Mouse (Mus musculus) heart, adult 8-10 months (tissue): ENCODE results near the gene Kcnma1. TPM values are rescaled to one million over a fixed set of nuclear protein-coding genes. Genes with fewer than 3 reads are reported as not detected.

ENCODE experiments used
- DNase-seq: peaks from one replicate; pipeline ENCODE4 v3.0.0; 2022; ENCODE audit warnings: low spot score
- total RNA-seq, 4 experiments: library from RNA; stranded (reverse); gene quantifications; 2 replicates each; pipeline ENCODE4 v1.2.4; 2022

The Kcnma1 gene
- 1 to 10 TPM in 1 of 4 experiments, under 1 TPM in 3; 0.63 to 1.4 (median 0.88) TPM for total RNA-seq

DNA sequence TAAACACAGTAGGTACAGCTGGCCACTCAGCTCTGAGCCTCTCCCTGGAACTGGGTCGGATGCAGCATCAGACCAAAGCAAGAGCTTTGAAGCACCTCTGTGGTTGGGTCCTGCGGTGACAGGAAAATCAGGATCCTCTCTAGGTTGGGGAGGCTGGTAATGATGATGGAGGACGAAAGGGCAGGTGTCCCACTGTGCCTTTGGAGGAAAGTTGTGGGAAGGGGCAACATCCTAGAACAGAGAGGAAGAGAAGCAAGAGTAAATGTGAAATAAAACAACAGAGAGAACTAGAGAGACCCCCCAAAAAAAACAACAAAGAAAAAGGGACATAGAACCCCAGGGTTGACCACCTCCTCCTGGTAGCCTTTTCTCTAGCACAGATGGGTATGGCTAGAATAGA lies at the start of gene Kcnma1:
Gene Kcnma1, minus strand, starts transcription at position 101 of the 400 bp plus-strand sequence.
- DNase-seq = no peak

DNA sequence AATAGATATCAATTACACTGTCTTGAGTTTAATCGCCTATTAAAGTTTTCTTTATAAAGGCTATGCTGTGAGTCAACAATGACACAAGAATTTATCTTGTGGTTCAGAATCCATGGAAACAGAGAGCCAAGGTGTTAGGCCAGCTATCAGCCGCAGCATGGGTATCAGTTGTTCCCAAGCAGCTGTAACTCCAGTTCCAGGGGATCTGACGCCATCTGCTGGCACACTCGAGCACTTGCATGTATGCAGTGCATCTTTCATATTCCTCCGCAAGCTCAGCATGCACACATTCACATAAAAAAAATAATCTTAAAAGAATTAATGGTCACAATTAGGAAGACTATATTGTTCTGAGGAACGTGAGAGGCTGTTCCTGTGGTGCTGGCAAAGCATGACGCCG lies 45.5 kb upstream of the Kcnma1 start:
- no peak for DNase-seq

DNA sequence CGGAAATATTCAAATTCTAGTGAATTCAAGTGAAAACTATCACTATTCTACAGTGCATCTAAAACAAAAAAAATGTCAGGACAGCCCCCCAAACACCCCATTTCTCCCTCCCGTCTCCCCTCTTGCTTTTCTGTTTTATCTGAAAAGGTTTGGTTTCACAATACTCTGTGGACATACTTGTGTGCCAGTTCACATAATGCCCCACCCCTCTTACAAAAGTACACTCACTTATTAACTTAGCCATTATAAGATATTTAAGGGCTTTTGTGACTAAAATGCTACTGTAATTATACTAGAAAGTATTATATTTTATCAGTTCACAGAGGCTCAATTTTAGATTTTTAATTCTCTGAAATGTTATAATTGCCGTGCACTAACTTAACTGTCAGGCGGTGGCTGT lies 45.0 kb upstream of the Kcnma1 start:
- DNase-seq = no peak

DNA sequence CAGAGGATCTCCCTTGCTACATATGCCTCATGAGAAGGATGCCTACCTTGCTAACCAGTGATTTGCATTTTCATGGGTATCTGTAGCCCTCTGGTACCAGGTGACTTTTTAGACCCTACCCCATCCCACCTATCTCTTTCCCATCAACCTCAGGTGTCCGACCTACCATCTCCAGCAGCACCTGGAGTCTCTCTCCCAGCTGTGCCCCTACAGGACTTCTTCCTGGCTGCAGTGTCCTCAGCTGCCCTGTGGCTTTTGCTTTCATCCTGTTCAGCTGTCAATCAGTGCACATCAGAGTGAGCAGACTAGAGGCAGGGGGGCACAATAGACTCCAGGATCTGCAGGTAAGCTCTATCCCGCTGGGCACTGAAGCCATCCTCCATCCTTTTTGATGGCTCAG lies 37.5 kb upstream of the Kcnma1 start:
- DNase-seq = no peak

DNA sequence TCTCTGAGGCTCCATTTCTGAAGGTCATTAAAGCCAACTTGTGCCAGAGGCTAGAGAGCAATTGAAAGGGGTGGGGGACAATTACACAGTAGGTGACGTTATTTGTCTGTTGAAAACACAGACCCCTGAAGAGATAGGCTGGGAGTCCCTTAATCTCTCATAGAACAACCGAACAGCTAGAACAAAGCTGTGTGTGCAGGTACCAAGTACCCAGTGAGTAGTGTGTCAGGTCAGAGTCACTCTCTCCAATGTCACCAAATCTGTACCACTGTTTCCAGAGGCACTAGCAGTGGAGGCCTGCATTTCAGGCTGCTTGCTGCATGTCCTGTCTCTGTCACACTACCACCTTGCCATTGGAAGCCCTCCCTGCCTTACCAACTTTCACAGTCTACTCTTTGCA lies 22.3 kb upstream of the Kcnma1 start:
- DNase-seq = no peak

DNA sequence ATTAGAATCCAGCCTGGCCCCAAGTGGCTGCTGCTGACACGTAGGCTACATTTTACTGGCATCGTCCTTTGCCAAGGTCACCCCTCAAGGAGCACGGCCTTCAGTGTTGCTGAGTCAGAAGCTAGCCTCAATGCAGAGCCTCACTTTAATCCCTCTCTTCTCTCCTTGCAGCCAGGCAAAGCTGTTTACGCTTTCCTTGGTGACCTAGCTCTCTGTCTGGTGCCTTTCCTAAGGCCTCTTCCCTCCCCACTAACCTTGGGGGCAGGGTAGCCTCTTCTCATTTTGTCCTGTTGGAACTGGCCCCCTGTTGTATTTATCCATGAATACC lies 21.9 kb upstream of the Kcnma1 start:
- DNase-seq = no peak

DNA sequence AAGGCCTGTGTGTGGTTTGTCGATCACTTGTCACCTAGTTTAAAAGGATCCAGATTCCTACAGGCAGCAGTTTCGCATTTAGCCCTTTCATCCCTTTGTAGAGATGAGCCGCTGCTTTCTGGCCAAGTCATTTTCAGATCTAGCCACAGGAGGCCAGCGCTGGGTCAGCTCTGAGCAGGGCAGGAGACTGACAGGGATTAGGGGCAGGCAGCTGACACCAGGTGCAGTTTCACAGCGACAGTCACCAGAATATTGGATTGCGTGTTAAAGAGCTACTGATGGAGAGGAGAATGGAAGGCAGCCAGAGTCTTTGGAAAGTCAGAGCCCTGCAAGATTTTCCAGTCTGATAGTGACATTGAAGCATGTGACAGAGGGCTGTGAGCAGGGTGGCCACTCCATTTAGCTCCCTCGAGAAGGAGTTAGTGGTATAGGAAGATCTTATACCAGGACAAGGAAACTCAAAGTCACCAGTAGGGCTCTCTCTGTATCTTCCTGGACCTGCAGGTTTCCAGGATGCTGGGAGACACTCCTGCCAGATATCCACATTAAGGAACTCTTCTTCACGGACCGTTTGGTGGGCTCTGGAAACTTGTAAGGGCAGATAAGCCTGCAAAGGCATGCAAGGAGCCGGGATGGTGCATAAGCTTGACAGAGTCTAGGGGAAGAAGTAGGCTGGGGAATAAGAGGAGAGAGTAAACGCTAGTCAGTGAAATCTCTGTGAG lies 21.4 kb upstream of the Kcnma1 start:
- DNase-seq = no peak

DNA sequence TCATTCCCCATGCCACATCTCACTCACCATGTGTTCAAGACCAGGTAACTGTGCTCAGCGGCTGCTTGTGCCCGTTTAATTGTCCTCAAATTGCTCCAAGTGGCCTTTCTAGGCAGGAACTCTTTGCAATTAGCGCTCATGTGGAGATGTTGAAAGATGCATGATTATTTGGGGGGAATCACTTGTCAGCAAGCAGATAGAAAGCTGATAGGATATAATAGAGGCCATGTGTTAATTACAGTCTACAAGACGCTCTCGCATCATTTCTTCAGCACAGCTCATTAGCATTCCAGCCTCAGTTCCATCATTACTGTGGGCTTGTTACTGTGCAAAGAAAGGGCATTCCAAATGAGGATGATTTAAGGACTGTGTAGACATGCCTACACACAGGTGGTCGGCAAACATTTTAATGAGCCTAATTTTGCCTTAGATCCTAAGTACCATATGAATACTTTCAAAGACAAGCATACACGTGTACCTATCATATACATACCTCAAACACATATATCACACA lies 18.6 kb upstream of the Kcnma1 start:
- no peak for DNase-seq

DNA sequence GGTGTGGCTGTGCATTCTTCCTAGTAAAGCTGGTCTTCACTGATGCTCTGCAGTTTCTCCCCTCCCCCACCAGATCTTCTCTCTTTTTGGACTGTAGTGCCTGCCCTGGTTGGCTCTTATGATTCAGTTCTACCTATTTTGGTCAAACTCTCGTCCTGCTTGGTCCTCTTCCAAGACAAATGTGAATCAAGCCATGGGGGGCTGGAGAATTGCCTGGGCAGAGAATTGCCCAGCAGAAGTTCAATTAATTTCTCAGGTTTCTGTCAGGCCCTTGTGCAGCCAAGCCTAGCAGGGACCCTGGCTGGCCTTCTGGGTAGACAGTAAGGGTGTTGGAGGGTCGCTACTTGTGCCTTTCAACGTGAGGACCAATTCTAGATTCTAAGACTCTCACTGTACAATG lies 17.9 kb upstream of the Kcnma1 start:
- DNase-seq = no peak

DNA sequence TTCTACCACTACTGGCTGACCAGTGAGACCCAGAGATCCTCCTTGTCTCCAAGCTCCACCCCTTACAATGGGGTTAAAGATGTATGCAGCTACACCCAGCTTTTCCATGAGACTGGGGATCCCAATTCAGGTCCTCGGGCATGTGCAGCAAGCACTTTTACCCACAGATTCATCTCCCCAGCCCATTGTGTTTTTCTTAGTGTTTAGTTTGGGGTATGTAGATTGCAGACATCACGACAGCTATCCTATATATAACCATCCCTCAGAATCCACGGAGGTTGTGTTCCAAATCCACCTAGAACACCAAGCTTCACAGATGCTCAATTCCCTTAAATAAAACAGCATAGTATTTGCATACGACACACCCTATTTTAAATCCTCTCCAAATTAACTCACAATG lies 6.4 kb upstream of the Kcnma1 start:
- no peak for DNase-seq

DNA sequence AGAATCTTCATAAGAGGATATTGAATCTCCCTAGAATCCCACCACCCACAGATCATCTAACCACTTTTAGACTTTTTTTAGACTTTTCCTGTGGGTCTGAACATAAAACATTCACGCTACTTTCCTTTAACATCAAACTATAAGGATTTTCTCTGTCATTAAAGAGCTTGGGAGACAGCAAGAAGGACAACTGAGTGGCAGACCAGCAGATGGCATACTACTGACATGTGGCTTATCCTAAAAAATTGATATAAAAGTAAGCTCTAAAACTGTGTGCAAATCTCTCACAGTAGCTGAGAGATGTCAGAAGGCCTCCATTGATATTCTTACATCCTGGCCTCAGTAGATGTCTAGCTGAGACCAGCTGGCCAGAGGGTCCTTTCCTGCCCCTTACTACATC lies 4.3 kb downstream of the Kcnma1 start:
- DNase-seq = no peak

DNA sequence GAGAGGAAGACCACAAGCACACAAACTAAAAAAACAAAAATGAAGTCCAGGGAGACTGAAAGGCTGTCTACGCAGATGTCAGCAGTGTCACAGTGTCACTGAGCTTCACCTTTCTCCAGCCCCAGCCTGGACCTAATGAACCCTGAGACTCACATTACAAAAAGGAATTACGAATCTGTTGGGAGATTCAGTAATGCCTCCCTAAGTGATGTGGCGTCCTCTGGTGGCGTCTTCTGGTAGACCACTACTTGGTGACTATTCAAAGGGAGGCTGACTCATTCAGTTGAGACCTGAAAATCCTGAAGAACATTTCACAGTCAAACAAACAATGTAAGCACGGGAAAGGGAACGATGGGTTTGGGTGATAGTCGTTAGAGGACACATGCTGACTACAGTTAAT lies 6.0 kb downstream of the Kcnma1 start:
- DNase-seq = peak; percentile 54

DNA sequence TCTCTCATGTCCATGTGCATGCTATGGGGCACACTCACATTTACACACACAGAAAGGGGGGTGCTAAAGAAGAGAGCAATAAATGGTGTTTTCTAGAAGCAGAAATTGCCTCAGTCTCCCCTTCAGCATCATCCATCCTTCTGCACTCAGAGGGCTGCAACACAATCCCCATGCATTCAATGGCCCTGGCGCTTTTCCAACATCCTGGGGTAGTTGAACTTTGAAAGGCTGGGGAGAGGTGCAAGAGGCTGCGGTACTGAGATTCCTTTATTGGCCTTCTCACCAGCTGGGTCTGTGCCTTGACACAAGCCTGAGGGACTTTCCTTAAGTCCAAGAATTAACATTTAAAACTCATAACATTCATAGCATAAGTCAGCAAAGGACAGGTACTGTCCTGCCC lies 8.0 kb downstream of the Kcnma1 start:
- DNase-seq = no peak

DNA sequence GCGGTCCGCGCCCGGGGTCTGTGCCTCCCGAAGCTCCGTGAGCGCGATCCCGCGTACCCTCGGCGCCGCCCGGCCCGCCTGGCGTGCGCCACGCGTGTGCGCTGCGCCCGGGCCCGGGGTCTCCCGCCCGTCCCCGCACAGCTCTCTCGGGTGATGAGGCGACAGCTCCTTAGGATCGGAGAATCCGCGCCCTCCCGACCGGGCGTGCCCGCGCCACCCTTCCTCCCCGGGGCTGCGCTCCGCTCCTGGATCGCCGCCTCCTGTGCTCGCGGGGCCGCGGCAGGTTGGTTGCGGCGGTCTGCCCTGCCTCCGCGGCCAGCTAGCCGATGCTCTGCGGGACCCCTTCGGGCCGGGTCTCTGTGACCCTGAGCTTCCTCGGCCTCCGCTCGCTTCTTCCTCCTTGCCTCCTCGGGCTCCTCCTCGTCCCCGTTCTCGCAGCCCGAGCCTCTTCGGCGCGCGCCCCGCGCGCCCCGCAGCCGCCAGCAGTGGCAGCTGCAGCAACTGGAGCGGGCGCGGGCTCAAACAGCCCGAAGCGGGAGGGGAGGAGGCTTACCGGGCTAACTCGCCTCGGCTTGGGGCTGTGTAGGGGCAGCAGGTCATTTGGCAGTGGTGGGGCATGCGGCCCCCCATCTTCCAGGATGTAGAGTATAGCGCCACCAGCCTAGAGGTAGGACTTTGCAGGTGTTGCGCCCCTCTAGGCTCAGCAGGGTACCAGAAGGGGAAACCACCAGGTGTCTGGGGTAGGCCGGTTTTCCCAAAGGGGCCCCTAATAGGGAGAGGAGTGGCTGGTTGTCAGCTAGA lies 9.6 kb downstream of the Kcnma1 start:
- DNase-seq = no peak

DNA sequence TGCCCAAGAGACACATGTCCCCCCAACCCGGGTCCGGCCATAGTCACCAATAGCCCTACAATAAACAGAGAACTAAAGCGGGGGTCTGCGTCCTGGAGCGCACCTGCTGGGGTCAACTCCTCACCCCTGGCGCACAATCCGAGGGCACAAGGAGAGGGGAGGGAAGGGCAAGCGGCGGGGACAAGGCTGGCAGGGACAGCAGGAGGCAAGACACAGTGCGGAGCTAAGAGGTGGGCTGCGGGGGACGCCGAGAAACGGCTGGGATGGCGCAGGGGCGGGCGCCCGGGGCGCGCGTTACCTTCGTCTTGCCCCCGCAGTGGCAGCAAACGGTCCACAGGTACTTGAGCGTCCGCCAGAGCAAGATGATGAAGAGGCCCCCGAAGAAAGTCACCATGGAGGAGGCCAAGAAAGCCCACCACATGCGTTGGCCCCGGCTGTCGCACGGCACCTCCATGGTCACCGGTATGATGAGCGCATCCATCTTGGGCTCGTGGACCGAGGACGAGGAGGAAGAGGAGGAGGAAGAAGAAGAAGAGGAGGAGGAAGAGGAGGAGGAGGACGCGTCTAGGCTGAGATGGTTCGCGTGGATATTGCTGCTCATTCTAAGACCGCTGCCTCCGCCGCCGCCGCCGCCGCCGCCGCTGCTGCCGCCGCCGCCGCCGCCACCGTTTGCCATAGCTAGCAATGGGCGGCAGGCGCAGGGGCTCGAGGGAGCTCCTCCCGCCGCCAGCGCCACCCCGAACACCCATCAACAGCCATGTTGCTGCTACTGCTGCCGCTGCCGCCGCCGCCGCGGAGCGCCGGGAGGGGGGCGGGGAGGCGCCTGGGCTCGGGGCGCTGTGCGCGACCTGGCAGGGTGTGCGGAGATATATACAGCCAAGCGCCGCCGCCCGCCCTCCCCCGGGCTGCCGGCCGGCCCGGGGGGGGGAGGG lies 10.6 kb downstream of the Kcnma1 start:
- DNase-seq = no peak

DNA sequence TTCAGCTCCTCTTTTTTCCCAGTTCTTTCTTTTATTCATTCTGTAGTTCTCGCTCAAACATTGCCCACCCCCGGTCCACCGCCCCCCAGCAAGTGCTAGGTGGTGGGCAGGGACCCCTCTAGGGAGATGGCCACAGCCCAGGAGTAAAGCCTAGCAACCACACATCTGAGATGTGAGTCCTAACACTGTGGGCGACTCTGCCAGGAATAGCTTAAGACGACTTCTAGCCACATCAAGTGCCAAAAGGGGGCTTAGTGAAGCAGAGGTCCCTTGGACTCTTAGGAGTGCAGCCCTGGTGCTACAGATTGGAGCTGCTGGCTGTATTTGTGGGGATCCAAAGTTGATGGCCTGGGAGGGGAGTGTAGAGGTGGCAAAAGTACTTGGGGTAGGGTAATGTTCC lies 11.6 kb downstream of the Kcnma1 start:
- DNase-seq = no peak

DNA sequence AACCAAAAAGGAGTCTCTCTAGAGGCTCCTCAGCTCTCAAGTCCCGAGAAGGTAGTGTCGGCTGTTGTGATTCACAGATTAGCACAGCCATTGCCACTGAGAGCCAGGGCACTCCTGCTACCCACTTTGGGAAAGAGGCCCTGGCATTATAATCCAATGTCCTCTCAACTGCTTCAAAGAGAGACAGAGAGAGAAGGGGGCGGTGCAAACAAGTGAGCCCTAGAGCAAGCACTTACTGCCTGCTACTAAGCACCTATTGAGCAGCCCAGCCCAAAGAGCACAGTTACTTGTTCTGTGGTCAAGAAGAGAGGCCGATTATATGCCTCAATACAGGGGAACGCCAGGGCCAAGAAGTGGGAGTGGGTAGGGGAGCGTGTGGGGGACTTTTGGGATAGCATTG lies 16.4 kb downstream of the Kcnma1 start:
- no peak for DNase-seq

DNA sequence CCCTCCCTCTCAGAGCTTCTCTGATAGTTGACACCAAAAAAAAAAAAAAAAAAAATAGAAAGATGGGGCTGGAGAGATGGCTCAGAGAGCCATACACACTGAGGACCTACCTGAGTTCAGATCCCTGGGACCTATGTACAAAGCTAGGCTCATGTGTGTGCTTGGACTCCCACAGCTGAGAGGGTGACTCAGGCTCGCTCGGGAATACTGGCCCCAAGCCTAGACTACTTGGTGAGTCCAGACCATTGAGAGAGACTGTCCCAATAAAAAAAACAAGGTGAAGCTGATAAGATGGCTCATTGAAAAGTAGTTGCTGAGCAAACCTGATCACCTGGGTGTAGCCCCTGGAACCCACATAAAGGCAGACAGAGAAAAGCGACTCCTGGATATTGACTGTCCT lies 18.5 kb downstream of the Kcnma1 start:
- no peak for DNase-seq

DNA sequence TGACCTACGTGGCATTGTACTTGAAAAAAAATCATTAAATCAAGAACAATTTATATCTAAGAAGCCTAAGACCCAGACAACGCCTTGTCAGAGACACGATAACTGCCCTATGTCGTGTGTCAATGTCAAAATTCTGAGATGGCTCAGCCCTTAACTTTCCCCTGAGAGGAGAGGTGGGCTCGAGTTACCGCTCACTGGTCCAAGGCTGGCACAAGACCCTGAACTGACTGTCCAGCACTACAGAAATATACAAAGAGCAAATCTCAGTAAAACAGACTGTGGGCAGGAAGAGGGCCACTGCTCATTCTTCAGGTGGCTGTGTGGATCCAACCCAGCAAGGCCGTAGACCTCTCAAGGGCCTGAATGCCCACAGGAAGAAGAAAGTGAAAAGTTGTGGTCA lies 23.4 kb downstream of the Kcnma1 start:
- DNase-seq = no peak

DNA sequence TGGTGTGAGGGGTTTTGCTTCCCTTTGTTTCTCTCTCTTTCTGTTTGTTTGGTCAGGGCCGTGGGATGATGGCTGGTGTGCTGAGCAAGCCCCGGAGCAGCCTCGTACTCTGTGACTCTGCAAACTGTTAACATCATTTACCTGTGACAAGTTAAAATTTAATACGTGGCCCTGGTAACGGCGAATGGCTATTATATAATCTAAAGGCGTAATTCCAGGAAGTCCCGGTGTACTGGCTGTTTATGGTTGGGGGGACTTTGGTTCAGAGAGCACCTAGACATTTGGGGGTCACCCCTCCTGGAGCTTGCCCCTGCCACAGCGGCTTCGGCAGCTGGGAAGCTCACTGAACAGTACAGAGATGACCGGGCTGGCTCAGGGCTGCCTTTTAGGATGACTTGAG lies 24.6 kb downstream of the Kcnma1 start:
- DNase-seq = no peak

DNA sequence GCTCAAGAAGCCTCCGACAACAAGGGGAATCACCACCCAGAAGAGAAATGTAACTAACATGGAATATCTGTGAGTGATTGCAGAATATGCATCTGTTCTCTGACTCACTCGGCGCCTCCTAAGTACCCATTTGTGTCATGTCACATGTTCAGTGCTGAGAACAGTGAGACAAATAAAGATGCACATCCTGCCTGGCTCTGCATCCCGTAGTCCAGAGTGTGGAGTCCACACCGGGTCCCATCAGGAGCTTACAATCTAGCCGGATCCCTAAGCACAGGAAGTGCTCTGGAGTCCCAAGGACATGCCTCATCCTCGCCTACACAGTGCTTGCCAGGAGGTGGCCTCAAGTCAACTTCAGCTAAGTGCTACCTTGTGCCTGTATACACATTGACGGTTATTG lies 32.1 kb downstream of the Kcnma1 start:
- DNase-seq = no peak

DNA sequence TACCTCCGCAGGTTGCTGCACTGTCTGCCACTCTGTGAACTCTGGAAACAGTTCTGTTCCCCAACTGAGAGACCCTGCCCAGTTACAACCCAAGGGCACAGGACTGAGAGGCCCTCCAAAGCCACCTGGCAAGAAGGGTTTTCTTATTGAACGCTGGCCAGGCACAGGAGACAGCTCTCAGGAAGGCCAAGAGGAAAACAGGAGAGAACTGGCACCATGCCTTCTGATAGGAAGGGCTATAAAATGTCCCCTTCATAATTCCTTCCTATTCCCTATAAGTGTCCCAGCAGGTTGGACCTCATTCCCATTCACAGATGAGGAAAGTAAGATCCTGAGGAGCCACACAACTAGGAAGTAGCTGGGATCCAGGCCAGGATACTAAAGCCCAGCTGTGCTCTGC lies 39.6 kb downstream of the Kcnma1 start:
- no peak for DNase-seq
